Mouse (Mus musculus) E14TG2a.4 (cell line): Measurements from ENCODE around the gene Cass4.

Experiments
- CTCF ChIP-seq: conservative IDR thresholded peaks from 2 replicates; pipeline ENCODE4 v1.5.1; 2014; ENCODE audit warnings: low read length
- NANOG ChIP-seq: IDR thresholded peaks from 2 replicates; pipeline ENCODE4 v1.6.1; 2014; ENCODE audit warnings: borderline replicate concordance, low read length, mixed read lengths

- TF ChIP-seq CTCF (no peak), NANOG (no peak)
Measured at GRCm38 (mm10) chr2:172406173-172406572, 12.6 kb downstream of the Cass4 start.
